Mouse (Mus musculus) lung, postnatal 0 days (tissue): Measurements from ENCODE around the gene Tmem159.

Source experiments
- CTCF ChIP-seq: IDR thresholded peaks from 2 replicates; pipeline ENCODE4 v1.5.1; 2016; ENCODE audit warnings: antibody characterized with exemption, mild to moderate bottlenecking
- EP300 ChIP-seq: IDR thresholded peaks from 2 replicates; pipeline ENCODE4 v1.6.1; 2016; ENCODE audit warnings: antibody characterized with exemption, mild to moderate bottlenecking, control low read depth

DNA sequence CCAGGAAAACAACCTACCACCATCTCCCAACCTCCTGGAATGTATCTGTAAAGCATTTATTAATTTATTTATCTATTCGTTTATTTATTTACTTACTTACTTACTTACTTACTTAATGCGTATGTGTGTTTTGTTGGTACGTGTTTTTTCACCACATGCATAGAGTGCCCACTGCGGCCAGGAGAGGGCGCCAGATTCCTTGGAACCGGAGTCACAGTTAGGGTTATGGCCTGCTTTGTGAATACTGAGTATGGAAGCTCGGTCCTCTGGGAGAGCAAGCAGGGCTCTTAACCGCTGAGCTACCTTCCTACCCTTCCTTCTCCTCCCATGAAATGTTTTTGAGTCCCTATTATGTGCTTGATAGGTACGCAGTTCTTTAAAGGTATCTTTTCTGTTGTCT lies 3.8 kb upstream of the Tmem159 start:
- TF ChIP-seq CTCF (peak; percentile 95), EP300 (no peak)
